Mouse (Mus musculus) E14TG2a.4 (cell line): ENCODE measurements around the gene Cyp4f16.
"Not testable (repeated sequence)": the region's sequence is repeated elsewhere in the genome, so short reads cannot be mapped to it uniquely, and the experiment has no call there.

Experiments used
- H3K27me3 ChIP-seq: 2 replicates; pipeline ENCODE4 v1.6.1; 2014; ENCODE audit warnings: low read length, control low read depth; ENCODE audit not compliant: insufficient read depth
- H3K36me3 ChIP-seq: 2 replicates; pipeline ENCODE4 v1.6.1; 2014; ENCODE audit warnings: low read length, control low read depth; ENCODE audit not compliant: insufficient read depth
- H3K4me1 ChIP-seq: replicated peaks from 2 replicates; pipeline ENCODE4 v1.6.1; 2014; ENCODE audit warnings: low read depth, low read length, control low read depth
- H3K4me3 ChIP-seq: replicated peaks from 2 replicates; pipeline ENCODE4 v1.5.1; 2014; ENCODE audit warnings: mild to moderate bottlenecking, low read length
- H3K9me3 ChIP-seq: 2 replicates; pipeline ENCODE4 v1.6.1; 2014; ENCODE audit warnings: low read length, control low read depth
- CTCF ChIP-seq: conservative IDR thresholded peaks from 2 replicates; pipeline ENCODE4 v1.5.1; 2014; ENCODE audit warnings: low read length
- NANOG ChIP-seq: IDR thresholded peaks from 2 replicates; pipeline ENCODE4 v1.6.1; 2014; ENCODE audit warnings: borderline replicate concordance, low read length, mixed read lengths
- POU5F1 ChIP-seq: IDR thresholded peaks from 2 replicates; pipeline ENCODE4 v1.6.1; 2014; ENCODE audit warnings: low read length, borderline replicate concordance

The Cyp4f16 gene

DNA sequence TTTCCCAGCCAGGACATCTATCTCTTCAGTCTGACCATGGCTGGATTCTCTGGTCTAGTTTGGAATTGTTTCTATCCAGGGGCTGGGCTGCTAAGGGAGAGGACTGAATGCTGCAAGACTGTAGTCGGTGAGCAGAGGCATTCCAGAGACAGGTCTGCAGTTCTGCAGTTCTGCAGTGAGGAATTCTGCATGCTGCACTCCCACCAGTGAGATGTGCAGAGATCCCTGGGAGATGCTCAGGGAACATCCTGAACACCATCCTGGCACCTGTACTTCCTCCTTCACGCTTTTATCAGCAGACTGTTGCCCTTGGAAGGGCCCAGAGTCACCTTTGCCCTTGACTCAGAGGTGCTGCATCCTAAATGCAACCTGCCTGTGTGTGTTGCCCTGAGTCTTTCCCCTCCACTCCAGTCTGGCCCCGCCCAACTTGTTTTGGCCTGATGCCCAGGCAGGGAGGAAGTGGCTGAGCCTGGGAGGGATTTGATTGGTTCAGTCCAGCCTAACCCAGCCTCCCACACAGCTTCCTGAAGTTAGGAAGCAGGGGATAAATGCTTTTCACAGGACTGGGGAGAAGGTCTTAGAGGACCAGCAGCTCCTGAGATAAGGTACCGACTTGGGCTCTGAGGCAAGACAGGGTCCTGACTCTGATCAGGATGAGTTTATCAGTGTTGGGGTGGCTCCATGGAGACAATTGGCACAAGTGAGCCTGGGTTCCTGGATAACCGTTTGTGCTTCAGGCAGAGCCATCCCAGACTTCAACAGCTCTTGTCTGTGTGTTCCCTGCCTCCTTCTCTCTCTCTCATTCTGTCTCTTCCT lies at the start of gene Cyp4f16:
Gene Cyp4f16, plus strand, starts transcription at position 508 of the 816 bp plus-strand sequence.
- not testable (repeated sequence) for H3K9me3 ChIP-seq, H3K27me3 ChIP-seq, H3K36me3 ChIP-seq
- Histone ChIP-seq H3K4me3 (peak within 1 kb of the TSS; percentile 81), H3K4me1 (peaks cover 30% of the 10 kb centered on the region)

DNA sequence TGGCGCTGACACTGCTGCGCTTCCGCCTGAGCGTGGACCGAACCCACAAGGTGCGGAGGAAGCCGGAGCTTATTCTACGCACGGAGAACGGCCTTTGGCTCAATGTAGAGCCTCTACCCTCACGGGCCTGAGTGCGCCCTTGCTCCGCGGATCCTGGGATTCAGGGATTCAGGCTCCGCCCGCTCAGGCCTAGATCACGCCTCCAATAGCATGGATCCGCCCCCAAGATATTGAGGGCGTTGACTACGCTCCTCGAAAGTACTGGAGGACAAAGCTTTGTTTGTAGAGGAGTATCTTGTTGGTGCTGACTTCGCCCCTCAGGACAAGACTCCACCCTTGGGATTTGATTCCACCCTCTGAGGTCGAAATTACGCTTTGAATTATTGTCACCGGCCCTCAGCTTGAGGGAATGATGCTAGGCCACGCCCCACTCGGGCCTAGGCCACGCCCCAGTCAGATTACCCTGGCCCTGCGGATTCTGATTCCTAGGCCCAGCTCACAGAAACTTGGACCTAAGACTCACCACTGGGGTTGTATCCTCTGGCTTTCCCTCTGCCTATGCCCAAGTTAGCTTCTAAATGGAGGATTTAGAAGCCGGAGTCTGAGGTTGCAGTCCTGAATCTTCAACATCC lies 43.9 kb upstream of the Cyp4f16 start:
- Histone ChIP-seq H3K27me3 (peaks cover 22% of the 10 kb centered on the region), H3K9me3 (peaks cover 9% of the 10 kb centered on the region), H3K4me1 (peaks cover 19% of the 10 kb centered on the region), H3K4me3 (peak overlapping the region; percentile 77), H3K36me3 (no peaks in the 10 kb centered on the region)
- TF ChIP-seq CTCF (no peak), POU5F1 (no peak), NANOG (no peak)

DNA sequence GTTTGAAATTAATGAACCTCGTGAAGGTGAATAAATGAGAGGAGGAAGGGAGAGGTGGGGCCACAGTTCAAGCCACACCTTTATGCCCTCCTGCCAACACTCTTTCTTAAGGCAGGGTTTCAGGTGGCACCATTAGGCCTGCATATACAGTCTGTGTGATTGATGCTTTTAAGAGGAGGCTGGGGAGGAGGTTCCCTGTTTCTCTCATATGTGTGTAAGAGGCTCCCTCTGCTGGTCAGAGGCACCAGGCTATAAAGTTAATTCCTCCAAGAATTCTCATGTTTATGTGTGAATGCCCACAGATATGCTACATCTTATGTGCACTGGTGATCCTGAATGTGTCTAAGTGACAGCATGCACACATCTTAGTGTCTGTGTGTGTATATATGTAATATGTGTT lies 41.8 kb upstream of the Cyp4f16 start:
- Histone ChIP-seq H3K9me3 (peaks cover 9% of the 10 kb centered on the region), H3K4me1 (peaks cover 19% of the 10 kb centered on the region), H3K27me3 (peaks cover 20% of the 10 kb centered on the region), H3K36me3 (no peaks in the 10 kb centered on the region), H3K4me3 (no peak overlapping the region)
- TF ChIP-seq CTCF, result peak; percentile 82
- no peak for TF ChIP-seq NANOG

DNA sequence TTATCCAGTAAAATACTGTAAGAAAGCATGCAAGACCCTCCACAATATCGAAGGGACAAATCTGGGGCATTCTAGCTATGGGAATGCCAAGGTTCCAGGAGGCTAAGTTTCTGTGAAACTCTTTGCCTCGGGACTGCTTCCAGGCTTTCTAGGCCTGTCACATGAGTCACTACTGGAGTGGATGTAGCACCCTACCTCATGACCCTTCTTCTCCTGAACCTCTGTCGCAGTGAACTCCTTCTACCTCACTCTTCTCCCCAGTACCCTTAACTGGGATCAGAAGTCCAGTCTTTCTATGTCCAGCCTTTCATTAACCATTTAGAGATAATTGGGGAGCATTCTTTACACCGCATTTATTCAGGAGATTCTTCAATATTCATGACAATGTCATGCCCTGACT lies 35.8 kb upstream of the Cyp4f16 start:
- peaks cover 12% of the 10 kb centered on the region for H3K4me1 ChIP-seq
- H3K36me3 ChIP-seq, H3K4me3 ChIP-seq, H3K9me3 ChIP-seq, H3K27me3 ChIP-seq: not testable (repeated sequence)

DNA sequence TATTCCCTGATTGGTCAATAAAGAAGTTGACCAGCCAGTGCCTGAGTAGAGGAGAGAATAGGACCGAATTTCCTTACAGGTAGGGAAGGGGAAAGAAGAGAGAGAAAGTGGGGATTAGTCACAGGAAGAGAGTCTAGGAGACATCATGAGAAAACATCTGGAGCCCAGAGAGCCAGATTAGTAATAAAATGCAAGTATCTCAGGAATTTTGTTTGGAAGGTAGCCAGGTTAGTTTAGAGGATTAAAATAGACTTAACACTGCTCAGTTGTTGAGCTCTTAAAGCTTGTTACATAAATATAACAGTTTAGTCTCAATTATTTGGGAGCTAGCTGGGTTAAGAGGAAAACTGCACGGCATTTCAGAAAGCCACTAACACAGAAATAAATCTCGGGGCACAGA lies 35.3 kb upstream of the Cyp4f16 start:
- Histone ChIP-seq H3K27me3 (no peaks in the 10 kb centered on the region), H3K9me3 (no peaks in the 10 kb centered on the region), H3K4me3 (no peak overlapping the region), H3K36me3 (no peaks in the 10 kb centered on the region), H3K4me1 (peaks cover 16% of the 10 kb centered on the region)
- TF ChIP-seq NANOG, result no peak
- no peak for TF ChIP-seq POU5F1
- no peak for TF ChIP-seq CTCF

DNA sequence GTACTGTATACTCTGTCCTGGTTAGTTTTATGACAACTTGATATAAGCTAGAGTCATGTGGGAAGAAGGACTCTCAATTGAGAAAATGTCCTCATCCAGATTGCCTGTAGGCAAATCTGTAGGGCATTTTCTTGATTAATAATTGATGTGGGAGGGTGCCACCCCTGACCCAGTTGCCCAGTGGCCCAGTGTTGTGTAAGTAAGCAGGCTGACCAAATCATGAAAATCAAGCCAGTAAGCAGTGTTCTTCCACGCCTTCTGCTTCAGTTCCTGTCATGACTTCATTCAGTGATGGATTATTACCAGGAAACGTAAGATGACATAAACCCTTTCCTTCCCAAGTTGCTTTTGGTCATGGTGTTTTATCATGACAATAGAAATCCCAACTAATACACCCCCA lies 33.2 kb upstream of the Cyp4f16 start:
- TF ChIP-seq CTCF, result no peak
- TF ChIP-seq NANOG, result no peak
- TF ChIP-seq POU5F1, result no peak
- no peaks in the 10 kb centered on the region for H3K27me3 ChIP-seq

DNA sequence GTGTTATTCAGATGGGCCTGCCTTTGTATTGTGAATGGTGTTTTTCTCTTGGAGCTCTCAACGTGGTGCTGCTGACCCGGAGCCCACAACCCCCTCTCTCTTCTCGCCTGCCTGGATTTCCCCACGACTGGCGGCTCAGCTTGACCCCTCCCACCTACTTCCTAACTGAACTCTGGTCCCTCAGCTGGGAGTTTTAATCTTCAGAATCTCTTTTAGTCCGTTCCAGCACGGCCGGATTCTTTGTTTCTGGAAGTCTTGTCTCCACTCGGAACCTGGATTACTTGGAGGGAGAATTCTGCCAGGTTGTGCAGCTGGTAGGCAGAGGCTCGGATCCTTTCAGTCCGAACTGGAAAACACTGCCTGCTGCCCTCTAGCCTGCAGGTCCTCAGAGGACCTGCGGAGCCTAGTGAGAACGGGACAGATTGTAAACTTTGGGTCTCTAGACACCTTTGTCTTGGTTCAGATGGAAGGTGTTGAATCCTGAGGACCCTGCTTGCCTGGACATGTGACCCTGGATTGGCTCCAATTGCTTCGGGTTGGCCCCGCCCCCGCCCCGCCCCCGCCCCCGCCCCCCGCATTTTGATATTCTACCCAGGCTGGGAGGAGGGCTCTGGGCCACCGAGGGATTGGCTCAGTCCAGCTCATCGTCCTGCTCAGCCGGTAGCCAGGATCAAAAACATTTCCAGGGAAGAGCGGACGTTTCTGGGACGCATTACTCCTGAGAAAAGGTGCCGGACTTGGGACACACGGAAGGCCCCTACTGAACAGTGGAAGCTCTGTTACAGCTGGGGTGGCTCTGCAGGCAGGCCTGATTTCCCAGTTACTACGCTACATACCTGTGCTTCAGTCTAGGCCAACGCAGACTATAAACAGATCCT lies 30.3 kb upstream of the Cyp4f16 start, which contains the start of gene Cyp4f17:
Gene Cyp4f17, plus strand, starts transcription at position 200 of the 878 bp plus-strand sequence.
- no peaks in the 10 kb centered on the region for H3K27me3 ChIP-seq
- TF ChIP-seq POU5F1 (no peak), NANOG (no peak), CTCF (no peak)
- H3K9me3 ChIP-seq, result no peaks in the 10 kb centered on the region
- H3K36me3 ChIP-seq, result peaks cover 13% of the 10 kb centered on the region
- H3K4me1 ChIP-seq, result peaks cover 22% of the 10 kb centered on the region
- peak within 1 kb of the TSS; percentile 84 for H3K4me3 ChIP-seq

More for the DNA sequence above, 33.2 kb upstream of the Cyp4f16 start:
- H3K4me1 ChIP-seq, result peaks cover 22% of the 10 kb centered on the region
- no peaks in the 10 kb centered on the region for H3K9me3 ChIP-seq
- H3K4me3 ChIP-seq, result no peak overlapping the region
- peaks cover 2% of the 10 kb centered on the region for H3K36me3 ChIP-seq

DNA sequence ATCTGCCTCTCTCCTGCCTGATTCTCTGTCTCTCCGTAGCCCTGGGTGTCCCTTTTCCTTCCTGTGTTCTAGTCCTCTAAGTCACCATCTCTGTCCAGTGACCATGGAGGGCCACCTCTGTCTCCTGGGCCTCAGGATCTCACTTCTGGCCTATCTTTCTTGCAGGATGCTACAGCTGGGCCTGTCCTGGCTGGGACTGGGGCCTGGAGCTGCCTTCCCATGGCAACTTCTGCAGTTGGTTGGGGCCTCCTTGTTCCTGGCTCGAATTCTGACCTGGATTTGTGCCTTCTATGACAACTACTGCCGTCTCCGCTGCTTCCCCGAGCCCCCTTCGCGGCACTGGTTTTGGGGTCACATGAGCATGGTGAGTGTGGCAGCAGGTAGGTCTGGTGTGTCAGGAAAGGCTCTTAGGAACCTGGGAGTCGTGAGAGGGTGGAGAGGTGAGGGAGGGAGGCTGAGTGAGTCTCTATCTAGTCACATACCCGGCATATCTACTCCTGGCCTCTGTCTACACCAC lies 29.6 kb upstream of the Cyp4f16 start:
- TF ChIP-seq CTCF (no peak), POU5F1 (no peak), NANOG (no peak)
- peaks cover 22% of the 10 kb centered on the region for H3K4me1 ChIP-seq
- H3K4me3 ChIP-seq, result peak overlapping the region; percentile 84
- no peaks in the 10 kb centered on the region for H3K27me3 ChIP-seq
- peaks cover 13% of the 10 kb centered on the region for H3K36me3 ChIP-seq
- no peaks in the 10 kb centered on the region for H3K9me3 ChIP-seq
